Mouse (Mus musculus) forebrain, embryonic 10.5 days (tissue): ENCODE results near the gene Efs. TPM values are rescaled to one million over a fixed set of nuclear protein-coding genes. Genes with fewer than 3 reads are reported as not detected.
A peak's percentile ranks its signal among the peaks of the same experiment; 100 is the strongest.

ENCODE experiments used
- DNase-seq: peaks from one replicate; pipeline ENCODE4 v3.0.0-alpha.2; 2017; ENCODE audit warnings: low spot score; ENCODE audit errors: extremely low spot score
- H3K27ac ChIP-seq: fragments of 300-500 bp; sonication (generic); 2 replicates; pipeline ENCODE4 v1.5.1; 2016; ENCODE audit warnings: mild to moderate bottlenecking
- H3K27me3 ChIP-seq: fragments of 300-500 bp; sonication (generic); 2 replicates; pipeline ENCODE4 v1.6.1; 2016; ENCODE audit warnings: mild to moderate bottlenecking; ENCODE audit not compliant: poor library complexity, severe bottlenecking
- H3K36me3 ChIP-seq: fragments of 300-500 bp; sonication (generic); replicated peaks from 2 replicates; pipeline ENCODE4 v1.6.1; 2016; ENCODE audit warnings: mild to moderate bottlenecking, moderate library complexity
- H3K4me1 ChIP-seq: fragments of 300-500 bp; sonication (generic); 2 replicates; pipeline ENCODE4 v1.6.1; 2016
- H3K4me3 ChIP-seq: fragments of 300-500 bp; sonication (generic); 2 replicates; pipeline ENCODE4 v1.5.1; 2016; ENCODE audit warnings: mild to moderate bottlenecking, moderate library complexity
- H3K9me3 ChIP-seq: fragments of 300-500 bp; sonication (generic); 2 replicates; pipeline ENCODE4 v1.6.1; 2016; ENCODE audit warnings: mild to moderate bottlenecking, moderate library complexity
- WGBS: fragments of 180-500 bp; shearing (Covaris S2); methylation state at CpG from one replicate; pipeline ENCODE4 v1.1.7; 2016; 5-methylcytosine and 5-hydroxymethylcytosine counted together
- polyA plus RNA-seq: library from polyadenylated mRNA; unstranded; fragments of >200 nt; fragmentation: Nextera tagmentation; extraction: Ambion mirVana; gene quantifications from 2 replicates; pipeline ENCODE4 v1.2.1, GENCODE M21; 2016

Efs gene
- polyA plus RNA-seq, 1 experiment from 2014 or later: 38.3 TPM

- peak; percentile 64 for DNase-seq
- WGBS: under 1% methylated on average over 53 of the region's 54 CpGs
- H3K27ac ChIP-seq: peak overlapping the region; percentile 98
- H3K9me3 ChIP-seq: no peaks in the 10 kb centered on the region
- H3K4me3 ChIP-seq: peak overlapping the region; percentile 87
- no peaks in the 10 kb centered on the region for H3K27me3 ChIP-seq
- peaks cover 26% of the 10 kb centered on the region for H3K4me1 ChIP-seq
- H3K36me3 ChIP-seq: peaks cover 40% of the 10 kb centered on the region
These were observed 31.4 kb downstream of the Efs start for GRCm38 (mm10) chr14:54894296-54895151.

- Histone ChIP-seq H3K36me3 (peaks cover 35% of the 10 kb centered on the region), H3K9me3 (no peaks in the 10 kb centered on the region), H3K27ac (peak overlapping the region; percentile 98), H3K27me3 (no peaks in the 10 kb centered on the region), H3K4me1 (peaks cover 26% of the 10 kb centered on the region), H3K4me3 (peak overlapping the region; percentile 87)
- DNase-seq: peak; percentile 96
- under 1% methylated on average over 38 of the region's 38 CpGs for WGBS
These were observed 32.2 kb downstream of the Efs start for GRCm38 (mm10) chr14:54893651-54894181.

- H3K9me3 ChIP-seq: no peaks in the 10 kb centered on the region
- peaks cover 23% of the 10 kb centered on the region for H3K4me1 ChIP-seq
- no peak for DNase-seq
- H3K27me3 ChIP-seq: no peaks in the 10 kb centered on the region
- H3K4me3 ChIP-seq: peak within 1 kb of the TSS; percentile 87
- peaks cover 20% of the 10 kb centered on the region for H3K36me3 ChIP-seq
- 92% methylated on average over 3 of the region's 3 CpGs for WGBS
- peak within 1 kb of the TSS; percentile 98 for H3K27ac ChIP-seq
These were observed 33.7 kb downstream of the Efs start, which contains the start of gene Pabpn1 for GRCm38 (mm10) chr14:54892200-54892599. Gene Pabpn1 (plus strand): TSS chr14:54892500.

GRCm38 (mm10) chr14:54885309-54885708, 40.6 kb downstream of the Efs start:
- Histone ChIP-seq H3K4me3 (0 out of 2 replicates have a peak overlapping the region, but pooled peaks have one; percentile 72), H3K27ac (no peak overlapping the region), H3K36me3 (peaks cover 18% of the 10 kb centered on the region), H3K4me1 (peaks cover 33% of the 10 kb centered on the region), H3K27me3 (no peaks in the 10 kb centered on the region), H3K9me3 (no peaks in the 10 kb centered on the region)
- WGBS: 89% methylated on average over 11 of the region's 11 CpGs
- no peak for DNase-seq

GRCm38 (mm10) chr14:54884022-54884712, 41.8 kb downstream of the Efs start:
- H3K36me3 ChIP-seq: peaks cover 18% of the 10 kb centered on the region
- no peaks in the 10 kb centered on the region for H3K9me3 ChIP-seq
- no peaks in the 10 kb centered on the region; the same call in 1 of the 2 replicates for H3K27me3 ChIP-seq
- peak overlapping the region; percentile 93 for H3K27ac ChIP-seq
- no peak for DNase-seq
- peak overlapping the region; percentile 72 for H3K4me3 ChIP-seq
- 34% methylated on average over 21 of the region's 21 CpGs for WGBS
- peaks cover 33% of the 10 kb centered on the region for H3K4me1 ChIP-seq

GRCm38 (mm10) chr14:54883154-54884021, 42.5 kb downstream of the Efs start, which contains the start of the genes Bcl2l2 and Gm20521:
Gene Bcl2l2 (plus strand): TSS chr14:54883377.
Gene Gm20521 (plus strand): TSS chr14:54883441.
- DNase-seq: peak; percentile 86
- peak within 1 kb of the TSS; percentile 93 for H3K27ac ChIP-seq
- H3K4me1 ChIP-seq: peaks cover 33% of the 10 kb centered on the region
- WGBS: under 1% methylated on average over 27 of the region's 27 CpGs
- peak within 1 kb of the TSS; percentile 72 for H3K4me3 ChIP-seq
- peaks cover 18% of the 10 kb centered on the region for H3K36me3 ChIP-seq
- peaks cover 7% of the 10 kb centered on the region for H3K27me3 ChIP-seq
- no peaks in the 10 kb centered on the region for H3K9me3 ChIP-seq

- H3K4me1 ChIP-seq: peaks cover 28% of the 10 kb centered on the region
- under 1% methylated on average over 61 of the region's 61 CpGs for WGBS
- H3K36me3 ChIP-seq: no peaks in the 10 kb centered on the region
- no peaks in the 10 kb centered on the region for H3K9me3 ChIP-seq
- peak; percentile 70 for DNase-seq
- peak within 1 kb of the TSS; percentile 82 for H3K4me3 ChIP-seq
- H3K27ac ChIP-seq: peak within 1 kb of the TSS; percentile 92
- peaks cover 30% of the 10 kb centered on the region for H3K27me3 ChIP-seq
These were observed 48.7 kb downstream of the Efs start, which contains the start of gene Ppp1r3e for GRCm38 (mm10) chr14:54877048-54877715. Gene Ppp1r3e (minus strand): TSS chr14:54877550.

- H3K27ac ChIP-seq: peak overlapping the region; percentile 92
- no peaks in the 10 kb centered on the region for H3K9me3 ChIP-seq
- H3K27me3 ChIP-seq: peaks cover 30% of the 10 kb centered on the region
- WGBS: under 1% methylated on average over 64 of the region's 72 CpGs
- H3K4me3 ChIP-seq: peak overlapping the region; percentile 82
- peaks cover 28% of the 10 kb centered on the region for H3K4me1 ChIP-seq
- peak; percentile 86 for DNase-seq
- no peaks in the 10 kb centered on the region for H3K36me3 ChIP-seq
These were observed 49.3 kb downstream of the Efs start for GRCm38 (mm10) chr14:54876539-54877047.

GRCm38 (mm10) chr14:54875844-54876538, 49.9 kb downstream of the Efs start:
- Histone ChIP-seq H3K4me1 (peaks cover 28% of the 10 kb centered on the region), H3K9me3 (no peaks in the 10 kb centered on the region), H3K4me3 (peak overlapping the region; percentile 82), H3K27me3 (peaks cover 30% of the 10 kb centered on the region), H3K36me3 (no peaks in the 10 kb centered on the region), H3K27ac (peak overlapping the region; percentile 92)
- WGBS: 2% methylated on average over 36 of the region's 36 CpGs
- no peak for DNase-seq

- Histone ChIP-seq H3K4me3 (no peak overlapping the region), H3K27ac (no peak overlapping the region), H3K4me1 (peaks cover 28% of the 10 kb centered on the region), H3K27me3 (peaks cover 30% of the 10 kb centered on the region), H3K9me3 (no peaks in the 10 kb centered on the region), H3K36me3 (no peaks in the 10 kb centered on the region)
- no peak for DNase-seq
- 87% methylated on average over 3 of the region's 3 CpGs for WGBS
These were observed 51.8 kb downstream of the Efs start for GRCm38 (mm10) chr14:54874165-54874564.

- no peaks in the 10 kb centered on the region for H3K9me3 ChIP-seq
- no peaks in the 10 kb centered on the region for H3K36me3 ChIP-seq
- 93% methylated on average over 5 of the region's 5 CpGs for WGBS
- no peak within 1 kb of the TSS for H3K4me3 ChIP-seq
- no peak for DNase-seq
- no peak within 1 kb of the TSS for H3K27ac ChIP-seq
- H3K27me3 ChIP-seq: peaks cover 9% of the 10 kb centered on the region; the same call in 1 of the 2 replicates
- peaks cover 6% of the 10 kb centered on the region for H3K4me1 ChIP-seq
These were observed 55.1 kb downstream of the Efs start, which contains the start of gene Homez for GRCm38 (mm10) chr14:54870861-54871260. Gene Homez (minus strand): TSS chr14:54870961.
